Mouse (Mus musculus) embryo, embryonic 11 days (tissue): ENCODE data around the gene Kcnh3.

ENCODE experiments used
- DNase-seq: peaks from one replicate; pipeline ENCODE4 v3.0.0-alpha.2; 2015

The Kcnh3 gene

DNA sequence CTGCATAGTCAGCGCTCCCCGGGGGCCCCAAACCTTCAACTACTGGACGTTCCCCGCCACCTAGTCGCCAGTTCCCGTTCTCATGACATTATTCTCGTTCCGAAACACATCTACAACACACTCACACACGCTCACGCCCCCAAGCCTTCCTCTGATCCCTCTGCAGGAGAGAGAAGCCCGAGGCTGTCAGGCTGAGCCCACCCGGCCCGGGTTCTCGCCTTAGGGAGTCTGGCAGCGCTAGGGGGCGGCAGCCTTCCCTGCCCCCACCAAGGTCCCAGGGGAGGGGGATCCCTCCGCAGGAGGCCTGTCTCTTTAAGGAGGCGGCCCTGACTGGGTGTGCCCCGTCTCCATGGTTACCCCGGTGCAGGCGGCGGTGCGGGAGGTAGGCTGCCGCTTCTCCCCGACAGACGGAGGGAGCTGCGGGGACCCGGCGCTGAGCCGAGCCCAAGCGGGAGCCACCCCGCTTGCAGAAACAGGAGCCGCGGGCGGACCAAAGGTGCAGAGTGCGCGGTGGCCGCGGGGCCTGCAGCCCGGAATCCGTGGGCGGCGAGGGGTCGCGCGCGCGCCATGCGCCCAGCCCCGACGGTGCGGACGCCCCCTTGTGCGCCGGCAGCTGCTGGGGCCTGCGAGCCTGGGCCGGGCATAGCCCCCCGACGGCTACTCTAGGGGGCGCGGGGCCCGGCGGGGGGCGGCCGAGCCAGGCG is at the start of gene Kcnh3:
Kcnh3 (plus strand) TSS at position 654 of the 704 bp plus-strand sequence.
- peak; percentile 62 for DNase-seq

DNA sequence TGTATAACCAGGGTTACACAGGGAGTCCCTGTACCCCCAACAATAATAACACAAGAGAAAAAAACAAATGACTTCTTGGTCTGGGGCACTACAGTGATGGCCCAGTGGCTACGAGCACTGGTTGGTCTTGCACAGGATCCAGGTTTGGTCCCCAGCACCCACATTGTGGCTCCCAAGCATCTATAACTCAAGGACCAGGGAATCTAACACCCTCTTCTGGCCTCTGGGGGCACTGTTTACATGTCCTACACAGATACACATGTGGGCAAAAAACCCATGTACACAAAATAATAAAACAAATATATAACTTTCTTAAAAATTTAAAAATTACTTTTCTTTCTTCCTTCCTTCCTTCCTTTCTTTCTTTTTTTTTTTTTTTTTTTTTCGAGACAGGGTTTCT is 45.0 kb upstream of the Kcnh3 start:
- DNase-seq = no peak

DNA sequence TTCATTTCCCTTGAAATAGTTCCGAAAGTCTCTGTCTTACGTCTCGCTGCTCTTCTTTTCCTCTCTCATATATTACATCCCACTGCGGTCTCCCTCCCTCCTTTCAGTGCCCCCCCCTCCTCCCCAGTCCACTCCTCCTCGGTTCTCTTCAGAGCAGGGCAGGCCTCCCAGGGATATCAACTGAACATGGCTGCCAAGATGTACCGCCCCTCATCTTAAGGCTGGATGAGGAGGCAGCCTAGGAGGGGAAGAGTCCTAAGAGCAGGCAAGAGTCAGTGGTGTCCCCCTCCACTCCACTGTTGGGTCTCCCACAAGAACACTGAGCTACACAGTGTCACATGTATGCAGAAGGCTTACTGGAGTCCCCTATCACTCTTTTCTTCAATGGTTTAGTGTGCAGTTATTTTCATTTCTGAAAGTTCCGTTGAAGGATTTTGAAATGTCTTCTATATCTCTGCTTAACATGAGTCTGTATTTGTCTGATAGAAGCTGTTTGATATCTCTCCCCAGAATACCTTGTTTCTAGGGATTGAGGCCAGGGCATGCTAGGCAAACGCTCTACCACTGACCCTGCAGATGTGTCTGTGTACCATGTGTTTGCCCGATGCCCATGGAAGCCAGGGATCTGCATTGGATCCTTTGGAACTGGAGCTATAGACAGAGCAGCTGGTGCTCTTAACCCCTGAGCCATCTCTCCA is 40.3 kb upstream of the Kcnh3 start:
- no peak for DNase-seq

DNA sequence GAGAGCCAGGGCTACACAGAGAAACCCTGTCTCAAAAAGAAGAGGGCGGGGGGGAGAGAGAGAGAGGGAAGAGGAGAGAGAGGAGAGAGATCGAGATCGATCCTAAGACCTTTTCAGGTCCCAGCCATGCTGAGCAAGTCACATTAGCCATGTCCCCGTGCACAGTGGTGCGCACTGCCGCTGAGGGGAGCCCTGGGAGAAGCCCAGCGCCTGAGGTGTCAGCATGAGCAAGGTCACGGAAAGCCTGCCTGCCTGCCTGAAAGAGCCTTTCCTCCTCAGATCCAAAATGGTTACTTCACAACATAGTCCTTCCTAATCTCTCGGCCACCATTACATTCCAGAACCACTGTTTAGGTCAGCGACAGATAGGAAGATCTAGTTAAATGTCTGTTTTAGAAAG is 30.3 kb upstream of the Kcnh3 start:
- no peak for DNase-seq

DNA sequence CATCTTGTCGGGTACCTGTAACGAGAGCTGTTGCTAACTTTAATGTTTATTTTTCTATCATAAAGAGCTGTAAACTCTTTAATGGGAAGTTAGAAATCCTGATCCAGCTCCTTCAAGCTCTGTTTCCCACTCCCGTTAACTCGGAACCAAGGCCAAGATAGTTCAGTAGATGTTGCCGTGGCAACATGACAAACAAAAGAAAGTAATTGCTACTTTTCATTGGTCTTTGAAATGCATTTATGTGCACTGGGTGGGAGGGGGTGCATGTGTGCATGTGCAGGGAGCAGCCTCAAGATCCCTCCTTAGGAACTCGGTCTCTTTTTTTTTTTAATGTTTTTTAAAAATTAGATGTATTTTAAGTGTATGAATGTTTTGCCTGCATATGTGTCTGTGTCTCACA is 29.6 kb upstream of the Kcnh3 start:
- peak; percentile 32 for DNase-seq

DNA sequence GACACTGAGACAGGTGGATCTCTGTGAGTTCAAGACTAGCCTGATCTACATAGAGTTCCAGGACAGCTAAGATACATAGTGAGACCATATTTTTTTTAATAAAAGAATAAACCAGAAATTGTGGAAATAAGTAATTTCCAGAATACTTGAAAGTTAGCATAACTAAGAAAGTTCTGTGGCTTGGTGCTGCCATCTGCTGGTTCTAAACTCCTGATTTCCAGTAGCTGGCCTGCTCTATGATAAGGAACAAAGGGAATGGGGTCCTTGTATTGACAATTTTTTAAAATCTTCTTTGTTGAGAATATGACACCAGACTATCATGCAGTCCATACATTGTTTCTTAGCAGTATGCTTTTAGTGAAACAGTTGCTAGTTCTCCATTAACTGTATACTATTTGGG is 25.9 kb upstream of the Kcnh3 start:
- DNase-seq = peak; percentile 21

DNA sequence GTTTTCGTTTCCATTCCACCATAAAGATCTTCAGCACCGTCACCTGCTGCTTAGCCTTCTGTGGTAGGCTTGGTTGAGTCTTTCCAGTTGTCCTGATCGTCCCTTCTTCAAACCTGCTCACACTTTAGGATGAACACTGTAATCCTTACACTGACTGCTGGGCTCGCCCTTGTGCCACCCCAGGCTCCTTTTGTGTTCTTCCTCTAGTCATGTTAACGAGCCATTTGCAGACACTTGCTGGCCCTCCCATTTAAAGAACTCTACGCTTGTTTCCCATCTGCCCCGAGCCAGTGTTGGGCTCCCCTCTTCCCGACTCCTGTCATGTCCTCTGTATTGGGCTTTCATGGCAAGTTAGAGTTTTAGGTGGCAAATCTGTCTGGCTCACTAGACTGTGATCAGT is 18.7 kb upstream of the Kcnh3 start:
- DNase-seq = no peak

DNA sequence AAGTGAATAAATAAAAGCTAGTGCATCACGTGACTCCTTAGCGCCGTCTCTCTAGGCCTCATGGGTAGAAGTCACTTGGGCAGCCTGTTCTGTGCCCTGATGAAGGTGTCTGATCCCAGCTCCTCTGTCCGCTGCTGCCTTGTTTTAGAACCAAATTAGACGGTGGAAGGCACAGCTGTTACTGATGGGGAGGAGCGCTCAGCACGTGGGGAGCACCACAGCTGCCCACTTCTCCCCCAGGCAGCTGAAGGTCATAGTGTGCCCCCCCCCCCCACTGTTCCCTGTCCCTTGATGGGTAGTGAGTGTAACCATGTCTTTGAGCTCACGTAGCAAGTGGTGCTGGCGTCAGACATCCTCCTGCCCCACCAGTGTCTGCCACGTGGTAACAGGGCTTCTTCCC is 11.5 kb upstream of the Kcnh3 start:
- DNase-seq = no peak

DNA sequence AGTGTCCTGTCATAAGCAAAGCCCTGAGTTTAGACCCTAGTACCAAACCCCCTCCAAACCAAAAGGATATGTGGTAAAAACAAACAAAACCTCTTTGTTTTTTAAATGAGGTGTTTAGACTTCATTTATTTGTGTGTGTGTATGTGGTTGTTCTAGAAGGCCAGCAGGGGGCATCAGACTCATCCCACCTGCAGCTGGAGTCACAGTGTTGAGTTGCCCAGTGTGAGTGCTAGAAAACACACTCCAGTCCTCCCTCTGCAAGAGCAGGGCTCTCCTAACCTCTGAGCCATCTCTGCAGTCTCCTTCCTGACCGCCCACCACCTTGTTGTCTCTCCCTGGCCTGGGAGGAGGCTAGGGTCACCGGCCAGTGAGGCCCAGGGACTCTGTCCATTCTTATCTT is 9.7 kb upstream of the Kcnh3 start:
- peak; percentile 41 for DNase-seq

DNA sequence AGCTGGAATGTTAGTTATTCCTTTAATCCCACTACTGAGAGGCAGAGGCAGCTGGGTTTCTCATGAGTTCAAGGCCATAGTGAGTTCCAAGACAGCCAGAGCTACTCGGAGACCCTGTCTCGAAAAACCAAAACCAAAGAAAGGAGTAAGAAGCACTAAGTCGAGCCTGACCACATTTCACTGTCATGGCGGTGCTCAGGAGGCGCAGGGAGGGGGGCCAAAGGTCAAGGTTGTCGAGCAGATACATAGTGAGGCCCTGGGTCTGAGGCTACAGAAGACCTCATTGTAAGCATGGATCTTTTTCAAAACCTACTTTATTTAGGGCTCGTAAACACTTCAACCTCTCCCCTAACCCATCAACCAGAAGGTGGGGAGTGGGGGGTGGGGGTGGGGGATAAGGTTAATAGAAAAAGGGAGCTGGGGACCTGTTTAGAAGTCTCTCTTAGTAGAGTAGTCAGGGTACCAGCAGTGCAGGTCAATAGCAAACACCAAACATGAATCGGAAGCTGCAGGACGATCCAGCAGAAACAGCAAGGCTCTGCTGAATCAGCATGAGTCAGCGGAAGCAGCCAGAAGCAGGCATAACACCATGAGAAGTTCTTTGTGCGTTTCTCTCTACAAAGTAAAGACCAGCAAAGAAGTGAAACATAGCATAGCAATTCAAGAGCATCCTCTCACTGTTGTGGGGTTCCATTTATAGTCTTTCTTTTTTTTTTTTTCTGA is 8.8 kb upstream of the Kcnh3 start:
- no peak for DNase-seq

DNA sequence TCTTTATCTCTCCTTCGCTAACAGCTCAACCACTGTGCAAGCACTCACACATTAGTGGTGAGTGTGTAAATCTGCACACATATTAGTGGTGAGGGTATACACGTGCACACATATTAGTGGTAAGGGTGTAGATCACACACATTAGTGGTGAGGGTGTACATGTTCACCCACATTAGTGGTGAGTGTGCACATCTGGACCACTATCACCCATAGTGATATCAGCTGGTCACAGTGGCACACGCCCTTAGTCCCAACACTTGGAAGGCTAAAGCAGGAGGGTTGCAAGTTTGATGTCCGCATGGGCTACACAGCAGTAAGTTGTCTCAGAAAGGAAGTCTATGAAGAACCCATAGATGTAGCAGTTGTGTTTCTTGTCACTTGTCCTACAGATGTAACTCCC is 7.0 kb upstream of the Kcnh3 start:
- no peak for DNase-seq

DNA sequence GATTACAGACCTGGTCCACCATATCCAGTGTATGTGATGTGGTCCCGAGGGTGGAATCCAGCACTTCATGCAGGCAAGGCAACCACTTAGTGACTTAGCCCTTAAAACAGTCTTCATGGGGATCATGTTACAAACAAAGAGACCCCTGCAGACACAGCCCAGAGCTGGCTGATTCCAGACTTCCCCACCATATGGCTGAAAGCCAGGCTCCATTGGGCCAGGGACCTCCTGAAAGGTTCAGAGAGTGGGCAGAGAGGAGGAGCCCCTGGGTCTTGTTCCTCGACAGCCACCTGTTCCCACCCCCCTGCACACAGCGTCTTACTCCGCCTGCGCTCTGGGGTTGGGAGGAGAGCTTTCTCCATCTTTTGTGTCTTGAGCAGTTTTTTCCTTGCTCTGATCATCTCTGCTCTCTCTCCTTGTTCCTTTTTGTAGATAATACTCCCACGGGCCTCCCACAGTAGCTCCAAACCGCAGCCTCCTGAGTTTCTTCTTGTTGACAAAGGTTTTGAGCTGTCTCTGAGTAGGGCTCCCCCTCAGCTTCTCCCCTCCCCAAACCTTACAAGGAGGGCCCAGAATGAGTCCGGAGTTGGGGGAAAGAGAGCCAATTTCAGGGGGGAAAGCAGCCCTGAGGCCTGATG is 3.2 kb upstream of the Kcnh3 start:
- peak; percentile 69 for DNase-seq

DNA sequence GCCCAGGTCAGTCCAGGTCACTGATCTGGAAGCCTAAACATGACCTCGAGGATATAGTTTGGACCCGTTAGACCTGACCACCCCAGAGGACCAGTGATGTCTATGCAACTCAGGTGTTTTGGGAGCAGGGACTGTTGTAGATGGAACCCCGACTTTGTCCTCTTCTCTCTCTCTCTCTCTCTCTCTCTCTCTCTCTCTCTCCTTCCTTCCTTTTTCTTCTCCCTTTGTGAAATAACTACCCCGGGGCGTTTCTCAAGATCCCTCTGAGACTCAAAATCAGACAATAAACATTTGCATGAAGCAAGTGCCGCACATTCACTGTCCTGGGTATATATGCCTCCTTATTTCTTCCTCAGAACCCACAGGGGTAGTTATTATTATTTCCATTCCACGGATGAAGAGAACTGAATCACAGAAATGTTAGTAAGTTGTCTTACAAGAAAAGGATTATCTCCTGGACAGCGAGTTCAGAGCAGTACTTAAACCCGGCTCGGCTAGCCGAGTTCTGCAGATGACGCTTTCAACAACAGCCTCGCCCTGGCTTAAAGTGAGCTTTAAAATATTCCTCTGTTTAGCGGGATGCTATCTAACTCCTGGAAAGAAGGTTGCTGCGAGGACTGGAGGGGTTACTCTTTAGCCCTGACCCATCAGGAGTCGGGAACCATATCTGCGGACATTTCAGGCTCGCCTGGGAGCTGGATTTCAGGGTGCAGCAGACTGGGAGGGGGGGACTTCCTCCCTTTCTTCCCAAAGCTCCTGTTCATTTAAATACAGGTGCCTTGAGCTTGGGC is 1.7 kb upstream of the Kcnh3 start:
- DNase-seq = peak; percentile 43

DNA sequence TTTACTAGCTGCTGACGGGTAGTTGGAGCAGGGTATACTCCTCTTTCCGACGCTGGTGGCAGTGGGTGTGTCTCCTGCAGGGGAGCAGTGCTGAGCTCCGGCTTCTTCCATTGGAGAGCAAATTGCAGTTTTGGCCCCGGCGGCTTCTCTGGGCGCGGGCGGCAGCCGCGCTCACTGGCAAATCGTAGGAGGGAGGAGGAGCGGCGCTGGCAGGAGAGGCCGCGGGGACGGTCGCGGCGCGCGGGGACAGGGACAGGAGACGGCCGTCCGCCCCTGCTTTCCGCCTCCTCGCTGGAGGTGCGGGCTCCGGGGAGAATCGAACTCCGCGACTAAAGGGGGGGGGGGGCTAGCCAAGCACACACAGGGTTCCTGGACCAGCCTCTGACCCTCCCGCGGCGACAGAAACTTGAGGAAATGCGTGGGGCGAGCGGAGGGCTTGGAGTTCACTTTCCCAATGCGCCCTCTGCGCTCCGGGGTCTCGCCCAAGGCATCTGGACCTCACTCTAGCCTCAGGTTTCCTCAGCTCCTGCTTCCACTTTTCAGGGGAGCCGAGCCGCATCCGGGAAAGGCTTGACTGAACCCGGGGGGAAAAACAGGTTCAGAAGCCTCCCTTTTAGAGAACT is 965 bp upstream of the Kcnh3 start:
- peak; percentile 61 for DNase-seq

DNA sequence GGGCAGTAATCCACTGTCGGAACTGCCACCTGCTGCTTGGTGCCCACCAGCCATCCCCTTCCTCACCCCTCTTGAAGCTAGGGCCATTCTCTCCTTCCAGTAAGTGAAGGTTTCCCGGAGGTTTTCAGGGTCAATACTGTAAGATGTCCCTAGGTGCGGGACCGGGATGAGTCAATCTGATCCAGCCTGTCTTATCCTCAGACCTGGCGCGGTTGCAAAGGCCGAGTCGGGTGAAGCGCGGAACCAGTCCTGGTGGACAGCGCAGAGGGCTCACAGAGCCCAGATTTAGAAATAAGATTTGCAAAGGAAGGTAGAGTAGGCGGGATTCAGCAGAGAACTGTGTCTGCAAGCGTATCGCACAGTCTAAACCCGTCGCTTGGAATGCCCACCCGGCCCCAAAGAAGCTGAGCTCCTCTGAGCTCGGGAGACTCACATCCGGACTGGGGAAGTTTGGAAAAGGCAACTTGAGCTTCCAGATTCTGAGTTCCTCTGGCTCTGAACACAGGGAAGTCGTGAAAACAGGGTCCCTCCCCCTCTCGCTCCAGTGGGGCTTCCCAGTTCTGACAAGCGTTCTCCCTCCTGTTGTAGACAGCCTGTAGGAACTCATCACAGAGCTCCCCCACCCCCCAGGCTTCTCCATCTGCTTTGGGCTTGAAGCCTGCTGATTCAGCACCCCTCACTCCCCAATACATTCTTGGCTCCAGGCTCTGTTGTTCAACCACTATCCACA is 585 bp downstream of the Kcnh3 start:
- peak; percentile 39 for DNase-seq

DNA sequence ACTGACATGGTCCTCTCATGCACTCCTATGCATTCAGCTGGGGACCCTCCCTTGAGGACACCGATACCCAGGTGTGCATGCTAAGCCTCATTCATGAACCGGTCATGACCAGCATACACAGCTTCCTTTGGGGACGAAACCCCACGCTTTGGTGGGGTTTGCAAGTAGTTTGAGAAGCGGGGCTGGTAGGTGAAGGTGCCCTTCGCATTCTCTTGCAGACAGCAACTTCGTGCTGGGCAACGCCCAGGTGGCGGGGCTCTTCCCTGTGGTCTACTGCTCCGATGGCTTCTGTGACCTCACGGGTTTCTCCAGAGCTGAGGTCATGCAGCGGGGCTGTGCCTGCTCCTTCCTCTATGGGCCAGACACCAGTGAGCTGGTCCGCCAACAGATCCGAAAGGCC is 1.4 kb downstream of the Kcnh3 start:
- no peak for DNase-seq

DNA sequence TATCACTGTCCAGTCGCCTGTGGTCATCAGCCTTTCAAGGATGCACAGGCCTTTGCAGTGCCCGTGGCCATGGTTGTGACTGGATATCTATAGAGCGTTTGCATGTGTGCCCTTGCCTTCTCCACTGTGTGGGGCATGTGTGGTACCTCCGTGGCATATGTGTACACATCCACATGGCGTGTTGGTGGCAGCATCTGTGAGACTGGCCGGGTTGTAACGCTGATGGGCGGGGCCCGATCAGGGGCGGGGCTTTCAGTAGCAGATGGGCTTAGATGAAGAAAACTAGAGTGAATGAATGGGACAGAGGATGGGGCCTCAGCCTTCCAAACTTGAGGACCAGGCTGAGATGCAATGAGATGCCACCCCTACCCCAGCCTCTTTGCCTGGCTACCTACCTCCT is 7.3 kb downstream of the Kcnh3 start:
- no peak for DNase-seq

DNA sequence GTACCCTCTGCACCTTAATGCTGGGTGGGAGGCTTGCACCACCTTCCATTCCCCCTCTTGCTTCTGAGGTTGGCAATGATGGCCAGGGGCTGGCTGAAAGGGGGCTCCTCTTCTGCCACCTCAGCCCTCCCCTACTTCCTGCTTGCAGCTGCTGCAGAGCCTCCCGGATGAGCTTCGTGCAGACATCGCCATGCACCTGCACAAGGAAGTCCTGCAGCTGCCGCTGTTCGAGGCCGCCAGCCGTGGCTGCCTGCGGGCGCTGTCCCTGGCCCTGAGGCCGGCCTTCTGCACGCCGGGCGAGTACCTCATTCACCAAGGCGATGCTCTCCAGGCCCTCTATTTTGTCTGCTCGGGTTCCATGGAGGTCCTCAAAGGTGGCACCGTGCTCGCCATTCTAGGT is 9.1 kb downstream of the Kcnh3 start:
- no peak for DNase-seq

DNA sequence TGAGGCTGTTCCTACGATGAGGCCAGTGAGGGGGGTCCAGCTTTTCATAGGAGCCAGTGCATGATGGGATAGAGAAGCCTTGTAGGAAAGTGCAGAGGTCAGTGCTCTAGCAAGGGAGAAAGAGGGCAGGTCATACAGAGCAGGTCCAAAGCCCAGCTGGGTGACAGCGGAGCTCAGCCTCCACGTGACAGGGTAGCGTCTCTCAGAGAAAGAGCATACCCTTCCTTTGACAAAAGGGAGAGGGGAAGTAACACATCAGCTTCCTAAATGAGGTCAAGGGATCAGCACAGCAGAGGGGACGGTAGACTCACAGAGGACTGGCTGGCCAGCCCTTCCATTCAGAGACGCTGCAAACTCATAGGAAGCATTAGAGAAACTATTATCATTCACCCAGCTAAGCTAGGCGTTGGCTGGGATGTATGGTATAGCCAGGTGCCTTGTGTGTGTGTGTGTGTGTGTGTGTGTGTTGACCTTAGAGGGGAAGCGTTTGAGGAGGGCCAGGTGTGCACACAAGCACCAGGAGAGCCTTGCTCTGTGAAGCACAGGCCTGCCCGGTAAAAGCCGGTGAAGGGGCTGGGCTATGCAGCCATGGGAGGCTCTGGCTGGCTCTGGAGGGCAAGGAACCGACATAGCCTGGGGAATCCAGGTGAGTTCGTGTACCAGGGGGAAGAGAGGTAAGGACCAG is 9.8 kb downstream of the Kcnh3 start:
- no peak for DNase-seq

DNA sequence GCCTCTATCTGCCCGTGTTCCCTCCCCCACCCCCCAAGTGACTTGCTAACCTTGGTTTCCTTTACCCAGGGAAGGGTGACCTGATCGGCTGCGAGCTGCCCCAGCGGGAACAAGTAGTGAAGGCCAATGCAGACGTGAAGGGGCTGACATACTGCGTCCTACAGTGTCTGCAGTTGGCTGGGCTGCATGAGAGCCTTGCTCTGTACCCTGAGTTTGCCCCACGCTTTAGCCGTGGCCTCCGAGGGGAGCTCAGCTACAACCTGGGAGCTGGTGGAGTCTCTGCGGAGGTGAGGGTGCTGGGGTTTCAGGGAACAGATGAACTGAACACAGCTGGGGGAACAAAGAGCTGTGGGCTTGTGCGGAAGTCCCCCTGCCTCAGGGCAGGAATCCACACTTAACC is 13.3 kb downstream of the Kcnh3 start:
- DNase-seq = no peak

DNA sequence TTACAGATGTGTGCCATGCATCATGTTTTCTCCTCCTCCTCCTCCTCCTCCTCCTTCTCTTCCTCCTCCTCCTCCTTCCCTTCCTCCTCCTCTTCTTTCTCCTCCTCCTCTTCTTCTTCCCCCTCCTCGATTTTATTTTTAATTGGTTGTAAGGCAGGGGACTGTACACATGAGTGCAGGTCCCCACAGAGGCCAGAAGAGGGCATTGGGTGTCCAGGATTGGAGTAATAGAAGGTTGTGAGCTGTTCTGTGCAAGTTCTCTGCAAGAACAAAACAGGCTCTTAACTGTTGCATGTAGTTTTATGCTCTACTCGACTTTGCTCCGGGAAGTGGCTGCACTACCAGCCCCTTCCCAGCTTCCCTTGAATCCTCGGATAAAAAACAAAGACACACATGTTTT is 15.5 kb downstream of the Kcnh3 start:
- no peak for DNase-seq
